Mouse (Mus musculus): ENCODE data around the gene Fam221b.

The Fam221b gene

GRCm38 (mm10) chr4:43613060-43613730, 55.8 kb downstream of the Fam221b start:
- DNase-seq (ENCODE audit: low spot score): no peak

- DNase-seq (ENCODE audit: low spot score): no peak
These were observed 56.4 kb downstream of the Fam221b start for GRCm38 (mm10) chr4:43612534-43612933.
